Mouse (Mus musculus) CD8-positive naive resting alpha-beta T cell, adult 2 months (primary cell): ENCODE data around the gene Mfap1b.
"Not testable (repeated sequence)": the region's sequence is repeated elsewhere in the genome, so short reads cannot be mapped to it uniquely, and the experiment has no call there.

Experiments
- DNase-seq, 2 experiments: peaks; one replicate each; pipeline ENCODE4 v3.0.0; 2022; ENCODE audit warnings: low read depth in 2 of 2, low spot score in 2 of 2

The Mfap1b gene

DNA sequence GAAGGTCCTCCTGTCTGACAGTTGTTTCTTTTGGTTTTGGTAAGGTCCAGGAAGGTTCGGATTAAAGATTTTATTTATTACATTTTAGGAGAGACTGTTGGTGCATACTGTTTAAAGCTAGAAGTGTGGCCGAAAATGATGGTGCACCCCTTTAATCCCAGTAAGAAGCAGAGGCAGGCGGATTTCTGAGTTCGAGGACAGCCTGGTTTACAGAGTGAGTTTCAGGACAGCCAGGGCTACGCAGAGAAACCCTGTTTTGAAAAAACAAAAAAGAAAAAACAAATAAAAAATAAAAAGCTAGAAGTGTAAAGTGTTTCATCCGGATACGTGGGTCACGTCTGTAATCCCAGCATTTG is 291 bp upstream of the Mfap1b start:
- no peak for DNase-seq

- not testable (repeated sequence) for DNase-seq
Observed at GRCm38 (mm10) chr2:121472783-121473182, 1.1 kb downstream of the Mfap1b start.

- not testable (repeated sequence) for DNase-seq
Observed at GRCm38 (mm10) chr2:121468982-121469381, 4.9 kb downstream of the Mfap1b start.

DNA sequence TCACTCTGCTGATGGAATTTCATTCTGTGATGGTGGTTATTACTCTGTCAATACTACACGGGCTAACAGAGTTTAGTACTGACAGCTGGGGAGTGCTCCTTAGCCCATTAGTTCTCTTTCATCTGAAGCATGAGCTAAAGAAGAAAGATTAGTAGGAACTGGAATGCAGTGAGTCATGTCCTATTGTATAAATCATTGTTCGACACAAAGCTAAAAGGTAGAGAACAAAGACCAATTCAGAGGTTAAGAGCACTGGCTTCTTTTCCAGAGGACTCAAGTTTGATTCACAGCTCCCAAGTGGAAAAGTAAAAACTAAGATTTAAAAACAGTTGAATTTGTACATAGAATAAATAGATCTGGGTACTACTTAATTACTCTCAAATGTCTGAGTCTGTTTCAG is 13.8 kb downstream of the Mfap1b start:
- DNase-seq: no peak

GRCm38 (mm10) chr2:121456692-121457642 is 16.9 kb downstream of the Mfap1b start, which contains the start of gene Serinc4:
Serinc4 (minus strand) TSS chr2:121456781.
- DNase-seq: peak; percentile 84 to 85

GRCm38 (mm10) chr2:121455534-121455933 is 18.3 kb downstream of the Mfap1b start:
- no peak for DNase-seq

- no peak for DNase-seq
Observed at GRCm38 (mm10) chr2:121453917-121454316, 19.9 kb downstream of the Mfap1b start.

DNA sequence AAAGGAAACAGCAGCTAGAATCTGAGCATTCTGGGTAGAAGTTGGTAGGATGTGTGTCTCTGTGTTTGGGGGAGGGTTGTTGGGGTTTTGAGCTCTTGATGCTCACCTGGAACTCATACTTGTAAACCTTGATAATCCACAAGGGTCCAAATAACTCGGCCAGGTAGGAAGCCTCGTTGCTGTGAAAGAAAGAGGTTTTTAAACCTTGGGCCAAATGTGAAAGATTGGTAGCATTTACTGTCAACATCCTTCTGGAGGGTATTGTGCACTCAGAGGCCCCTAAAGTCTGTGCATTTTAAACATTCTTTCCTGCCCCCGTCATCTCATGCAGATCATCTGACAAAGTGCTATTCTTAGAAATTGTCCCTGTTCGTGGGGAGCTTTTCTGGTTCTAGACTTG is 20.9 kb downstream of the Mfap1b start, which contains the start of gene Hypk:
Hypk (plus strand) TSS at position 301 of the 400 bp plus-strand sequence.
- no peak for DNase-seq

DNA sequence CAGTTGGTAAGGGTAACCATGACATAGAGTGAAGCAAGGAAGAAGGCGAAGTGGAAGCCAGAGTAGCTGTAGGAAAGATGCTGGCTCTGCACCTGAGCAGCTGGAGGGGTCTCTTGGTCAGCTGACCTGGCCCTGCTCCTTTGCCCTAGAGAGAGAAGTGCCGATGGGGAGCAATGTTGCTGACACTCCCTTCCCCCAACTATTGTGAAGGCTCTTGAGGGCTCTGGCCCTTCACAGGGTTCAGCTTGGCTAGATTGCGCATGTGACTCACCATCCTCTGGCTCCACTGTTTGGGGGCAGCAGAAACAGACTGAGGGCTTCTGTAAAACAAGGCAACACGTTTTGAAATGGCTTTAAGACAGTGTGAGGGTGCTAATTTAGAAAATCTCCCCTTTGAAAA is 21.5 kb downstream of the Mfap1b start:
- no peak for DNase-seq

DNA sequence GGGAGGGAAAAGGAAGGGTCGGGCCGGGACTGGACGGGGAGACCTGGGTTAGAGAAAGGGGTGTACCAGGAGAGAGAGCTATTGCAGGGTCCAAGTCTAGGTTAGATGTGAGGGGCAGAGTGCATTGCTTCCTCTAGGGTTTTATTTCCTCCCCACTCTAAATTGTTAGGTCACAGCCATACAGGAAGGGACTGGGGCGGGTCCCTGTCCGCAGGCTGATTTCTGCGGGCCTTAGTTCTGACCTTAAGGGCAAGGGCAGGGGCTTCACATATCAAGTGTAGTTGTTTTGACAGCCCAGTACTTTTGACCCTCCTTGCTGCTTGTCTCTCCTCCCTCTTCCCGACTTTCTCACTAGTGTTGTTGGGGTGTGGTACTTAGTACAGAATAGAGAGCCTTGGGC is 23.8 kb downstream of the Mfap1b start:
- DNase-seq: no peak

DNA sequence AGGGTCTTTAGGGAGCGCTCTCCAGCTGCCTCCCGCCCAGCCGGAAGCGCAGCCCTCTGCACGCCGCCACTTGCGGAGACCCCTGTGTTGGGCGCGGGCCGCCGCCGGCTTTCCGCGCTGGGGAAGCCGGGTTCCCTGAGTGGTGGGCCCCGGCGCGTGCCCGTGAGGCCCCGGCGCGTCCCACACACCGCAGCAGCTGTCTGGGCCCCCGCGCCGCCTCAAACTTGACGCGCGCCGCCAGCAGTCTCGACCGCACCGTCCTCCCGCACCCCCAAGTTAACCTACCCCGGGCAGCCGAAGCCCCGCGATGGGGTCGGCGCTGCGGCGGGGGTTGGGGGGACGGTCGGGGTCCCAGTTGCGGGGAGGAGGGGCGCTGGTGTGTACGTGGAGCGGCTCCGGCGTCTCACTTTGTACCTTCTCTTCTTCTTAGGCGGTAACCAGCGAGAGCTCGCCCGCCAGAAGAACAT is 24.3 kb downstream of the Mfap1b start:
- DNase-seq: no peak

- peak; percentile 99 for DNase-seq
Observed at GRCm38 (mm10) chr2:121448739-121449535, 24.9 kb downstream of the Mfap1b start, which contains the start of gene Serf2. Serf2 (plus strand) TSS chr2:121449195.

DNA sequence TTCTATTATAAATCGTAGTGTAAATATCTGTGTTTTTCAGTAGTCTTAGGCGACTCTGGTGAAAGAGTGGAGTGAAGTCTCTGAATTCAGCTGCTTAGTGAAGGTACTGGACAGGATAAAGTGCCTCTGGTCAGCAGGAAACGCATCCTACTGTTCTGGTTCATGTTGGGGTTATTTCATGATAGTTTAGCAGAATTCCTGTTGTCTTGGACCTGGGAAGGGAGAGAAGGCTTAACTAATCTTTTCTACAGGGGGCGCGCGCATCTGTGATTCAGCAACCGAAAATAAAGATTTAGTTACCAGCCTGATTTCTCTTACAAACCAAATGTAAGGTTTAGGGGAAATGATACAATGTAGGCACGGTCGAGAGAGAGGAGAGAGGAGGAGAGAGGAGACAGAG is 25.7 kb downstream of the Mfap1b start:
- DNase-seq: peak in 1 of 2 experiments; percentile 45

DNA sequence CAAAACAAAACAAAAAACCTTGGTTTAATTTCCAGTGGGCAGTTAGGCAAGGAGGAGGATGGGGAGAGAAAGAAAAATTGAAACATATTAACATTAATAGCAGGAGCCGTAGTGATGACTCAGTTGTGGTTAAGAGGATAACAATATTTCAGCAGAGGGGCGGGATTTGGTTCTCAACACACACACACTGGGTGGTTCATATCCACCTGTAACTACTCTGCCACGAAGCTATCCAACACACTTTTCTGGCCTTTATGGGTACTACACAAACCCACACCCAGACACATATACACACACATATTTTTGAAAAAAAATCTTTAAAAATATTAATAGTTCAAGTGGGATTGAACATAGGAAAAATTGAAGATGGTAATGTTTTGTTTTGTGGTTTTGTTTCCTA is 26.9 kb downstream of the Mfap1b start:
- DNase-seq: no peak

DNA sequence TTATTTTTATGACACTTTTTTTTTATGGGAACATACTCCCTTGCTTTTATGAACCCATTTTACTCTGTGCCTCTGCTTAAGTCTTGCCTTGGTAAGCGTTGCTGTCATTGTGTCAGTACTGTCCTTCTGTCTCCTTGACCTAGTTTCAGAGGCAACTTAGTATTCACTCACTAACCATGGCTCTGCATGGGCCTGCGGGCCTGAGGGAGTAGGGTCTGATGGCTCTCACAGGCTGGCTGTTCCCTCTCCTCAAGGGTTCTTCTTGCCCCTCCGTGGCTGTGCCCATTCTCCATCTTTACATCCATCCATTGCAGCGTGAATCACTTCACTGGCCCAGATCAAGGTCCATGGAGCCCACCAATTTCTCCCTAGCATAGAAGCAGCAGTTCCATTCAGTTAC is 27.4 kb downstream of the Mfap1b start:
- DNase-seq: no peak

GRCm38 (mm10) chr2:121445117-121445516 is 28.8 kb downstream of the Mfap1b start:
- DNase-seq: no peak

DNA sequence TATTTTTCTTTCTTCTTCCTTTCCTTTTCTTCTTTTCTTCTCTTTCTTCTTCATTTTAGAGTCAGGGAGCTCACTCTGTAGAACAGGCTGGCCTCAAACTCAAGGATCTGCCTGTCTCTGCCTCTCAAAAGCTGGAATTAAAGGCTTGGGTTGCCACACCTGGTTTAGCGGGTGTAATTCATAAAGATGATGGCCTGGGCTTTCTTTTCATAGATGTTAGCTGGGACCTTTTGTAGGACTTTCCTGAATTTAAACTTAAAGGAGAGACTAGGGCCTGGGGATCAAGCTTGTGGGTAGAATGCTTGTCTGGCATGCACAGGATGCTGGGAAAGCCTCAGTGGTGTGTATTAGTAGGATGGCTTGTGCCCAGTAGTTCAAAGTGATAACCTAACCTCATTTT is 29.7 kb downstream of the Mfap1b start, which contains the start of gene Ell3:
Ell3 (minus strand) TSS at position 101 of the 400 bp plus-strand sequence.
- no peak for DNase-seq

GRCm38 (mm10) chr2:121443068-121443349 is 30.9 kb downstream of the Mfap1b start:
- DNase-seq: no peak

GRCm38 (mm10) chr2:121442259-121443067 is 31.4 kb downstream of the Mfap1b start:
- DNase-seq: peak; percentile 43 to 56

DNA sequence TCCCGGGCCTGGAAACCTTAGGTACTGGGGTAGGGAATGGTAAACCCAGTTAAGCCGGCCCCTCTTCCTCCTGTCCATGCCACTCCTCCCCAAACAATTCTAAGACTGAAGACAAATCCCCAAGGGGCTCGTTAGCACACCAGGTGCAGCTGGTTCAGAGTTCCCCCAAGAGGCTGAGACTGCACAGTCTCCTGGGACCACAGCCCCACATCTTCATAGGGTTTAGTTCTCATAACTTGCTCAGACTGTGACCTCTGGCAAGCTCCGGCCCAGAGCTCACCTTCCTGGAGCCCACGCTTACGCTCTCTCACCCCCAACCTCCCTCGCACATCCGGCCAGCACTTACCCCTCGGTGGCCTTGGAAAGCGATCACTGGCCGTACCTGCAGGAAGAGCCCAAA is 32.1 kb downstream of the Mfap1b start:
- DNase-seq: no peak
